Mouse (Mus musculus): ENCODE data around the gene Glis1.

DNA sequence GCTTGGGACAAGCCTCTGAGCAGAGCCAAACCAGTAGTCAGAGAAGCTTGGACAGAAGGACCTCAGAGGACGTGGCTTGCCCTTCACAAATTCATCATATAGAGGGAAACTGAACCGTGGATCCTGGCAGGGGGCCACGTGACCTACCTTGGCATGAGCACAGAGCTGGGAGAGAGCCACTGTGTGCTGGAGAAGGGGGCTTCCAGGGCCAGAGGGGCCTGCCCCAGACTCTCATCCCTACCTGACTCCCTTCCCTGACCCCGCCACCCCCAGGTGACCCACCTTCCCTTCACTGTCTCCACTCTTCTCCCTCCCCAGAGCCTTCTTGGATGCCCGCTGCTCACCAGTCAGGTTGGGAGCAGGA, 218.9 kb downstream of the Glis1 start:
- TF ChIP-seq CTCF (IDR thresholded peaks at IDR 0.05; ENCODE audit: control insufficient read depth, insufficient read depth, insufficient read length) = no peak
- TF ChIP-seq MAX (IDR thresholded peaks at IDR 0.05) = no peak
- no peak for TF ChIP-seq USF1 (IDR thresholded peaks at IDR 0.05; ENCODE audit: low read depth)
- TF ChIP-seq CEBPB (IDR thresholded peaks at IDR 0.05; ENCODE audit: low read depth) = no peak
